In genomic region chr5:111158266-111158665, GRCm38 (mm10) we compare ENCODE assay signal across 21 mouse cellular contexts.
"Had no signal": no experiment of that assay in that cellular context is flagged by ENCODE, and none has a peak within 500 bp of the region (broad histone marks: within the 10 kb centered on the region; RNA-seq: fewer than 3 reads in every experiment).

No protein-coding gene starts in this region.

- H3K27me3 ChIP-seq: liver, embryonic 15.5 days; lung, embryonic 15.5 days; midbrain, embryonic 13.5 days had no signal

- H3K9me3 ChIP-seq: limb, embryonic 10.5 days; limb, embryonic 13.5 days; liver, embryonic 12.5 days; liver, embryonic 15.5 days; lung, embryonic 15.5 days; midbrain, embryonic 13.5 days had no signal

- H3K9ac ChIP-seq: limb, embryonic 13.5 days; liver, embryonic 12.5 days; liver, embryonic 15.5 days; lung, embryonic 15.5 days; midbrain, embryonic 13.5 days had no signal

- H3K4me2 ChIP-seq: limb, embryonic 13.5 days; liver, embryonic 12.5 days; liver, embryonic 15.5 days; lung, embryonic 15.5 days; midbrain, embryonic 13.5 days had no signal

- H3K27ac ChIP-seq: kidney, postnatal 0 days; layer of hippocampus, adult 2 months; limb, embryonic 10.5 days; limb, embryonic 13.5 days; liver, embryonic 12.5 days; liver, embryonic 15.5 days; lung, embryonic 15.5 days; stomach, postnatal 0 days had no signal

- H3K36me3 ChIP-seq: limb, embryonic 10.5 days; limb, embryonic 13.5 days; liver, embryonic 12.5 days; liver, embryonic 15.5 days; lung, embryonic 15.5 days; midbrain, embryonic 13.5 days had no signal

- ATAC-seq: liver, embryonic 12.5 days; midbrain, embryonic 13.5 days; midbrain, embryonic 16.5 days had no signal

- DNase-seq: layer of hippocampus, adult 9-11 months; liver; lung, adult 18-20 months; lung, postnatal 10 days; lung, postnatal 36 days; right cerebral cortex, adult 18-20 months; right cerebral cortex, postnatal 14 days; right cerebral cortex, postnatal 4 days; thymus, adult 2 months; thymus, postnatal 14 days; thymus, postnatal 4 days had no signal

- H3K4me3 ChIP-seq: layer of hippocampus, adult 2 months; limb, embryonic 10.5 days; limb, embryonic 13.5 days; liver, embryonic 12.5 days; liver, embryonic 15.5 days; lung, embryonic 15.5 days; midbrain, embryonic 13.5 days had no signal
